Mouse (Mus musculus) heart, embryonic 13.5 days (tissue): Measurements from ENCODE around the gene Gm21119. TPM values are rescaled to one million over a fixed set of nuclear protein-coding genes. Genes with fewer than 3 reads are reported as not detected.
"Not testable (repeated sequence)": the region's sequence is repeated elsewhere in the genome, so short reads cannot be mapped to it uniquely, and the experiment has no call there.

Experiments used
- ATAC-seq: fragments of 200-750 bp; cut with Nextera tagmentation; 2 replicates; pipeline ENCODE4 v1.8.0; 2017; ENCODE audit warnings: moderate TSS enrichment; ENCODE audit not compliant: insufficient number of reproducible peaks, low FRiP score, low TSS enrichment; ENCODE audit errors: extremely low read depth
- H3K27ac ChIP-seq: fragments of 300-500 bp; sonication (generic); replicated peaks from 2 replicates; pipeline ENCODE4 v1.5.1; 2015; ENCODE audit warnings: moderate library complexity, mild to moderate bottlenecking, inconsistent platforms
- H3K27me3 ChIP-seq: fragments of 300-500 bp; sonication (generic); replicated peaks from 2 replicates; pipeline ENCODE4 v1.6.1; 2015; ENCODE audit warnings: mild to moderate bottlenecking, inconsistent platforms
- H3K36me3 ChIP-seq: fragments of 300-500 bp; sonication (generic); 2 replicates; pipeline ENCODE4 v1.6.1; 2015; ENCODE audit warnings: mild to moderate bottlenecking, inconsistent platforms
- H3K4me1 ChIP-seq: fragments of 300-500 bp; sonication (generic); 2 replicates; pipeline ENCODE4 v1.6.1; 2015; ENCODE audit warnings: inconsistent platforms
- H3K4me2 ChIP-seq: fragments of 300-500 bp; sonication (generic); 2 replicates; pipeline ENCODE4 v1.6.1; 2015; ENCODE audit warnings: inconsistent platforms, mild to moderate bottlenecking, moderate library complexity
- H3K4me3 ChIP-seq: fragments of 300-500 bp; sonication (generic); 2 replicates; pipeline ENCODE4 v1.5.1; 2015; ENCODE audit warnings: moderate library complexity, mild to moderate bottlenecking, inconsistent platforms
- H3K9ac ChIP-seq: fragments of 300-500 bp; sonication (generic); 2 replicates; pipeline ENCODE4 v1.6.1; 2015; ENCODE audit warnings: inconsistent platforms, mild to moderate bottlenecking, moderate library complexity
- H3K9me3 ChIP-seq: fragments of 300-500 bp; sonication (generic); 2 replicates; pipeline ENCODE4 v1.6.1; 2016; ENCODE audit warnings: inconsistent platforms
- WGBS: fragments of 180-500 bp; shearing (Covaris S2); methylation state at CpG from one replicate; pipeline ENCODE4 v1.1.7; 2015; ENCODE audit warnings: mixed read lengths; 5-methylcytosine and 5-hydroxymethylcytosine counted together
- polyA plus RNA-seq: library from polyadenylated mRNA; unstranded; fragments of >200 nt; fragmentation: Nextera tagmentation; extraction: Ambion mirVana; gene quantifications from 2 replicates; pipeline ENCODE4 v1.2.1, GENCODE M21; 2015

Gene Gm21119
- polyA plus RNA-seq, 1 experiment from 2014 or later: 0.15 TPM

DNA sequence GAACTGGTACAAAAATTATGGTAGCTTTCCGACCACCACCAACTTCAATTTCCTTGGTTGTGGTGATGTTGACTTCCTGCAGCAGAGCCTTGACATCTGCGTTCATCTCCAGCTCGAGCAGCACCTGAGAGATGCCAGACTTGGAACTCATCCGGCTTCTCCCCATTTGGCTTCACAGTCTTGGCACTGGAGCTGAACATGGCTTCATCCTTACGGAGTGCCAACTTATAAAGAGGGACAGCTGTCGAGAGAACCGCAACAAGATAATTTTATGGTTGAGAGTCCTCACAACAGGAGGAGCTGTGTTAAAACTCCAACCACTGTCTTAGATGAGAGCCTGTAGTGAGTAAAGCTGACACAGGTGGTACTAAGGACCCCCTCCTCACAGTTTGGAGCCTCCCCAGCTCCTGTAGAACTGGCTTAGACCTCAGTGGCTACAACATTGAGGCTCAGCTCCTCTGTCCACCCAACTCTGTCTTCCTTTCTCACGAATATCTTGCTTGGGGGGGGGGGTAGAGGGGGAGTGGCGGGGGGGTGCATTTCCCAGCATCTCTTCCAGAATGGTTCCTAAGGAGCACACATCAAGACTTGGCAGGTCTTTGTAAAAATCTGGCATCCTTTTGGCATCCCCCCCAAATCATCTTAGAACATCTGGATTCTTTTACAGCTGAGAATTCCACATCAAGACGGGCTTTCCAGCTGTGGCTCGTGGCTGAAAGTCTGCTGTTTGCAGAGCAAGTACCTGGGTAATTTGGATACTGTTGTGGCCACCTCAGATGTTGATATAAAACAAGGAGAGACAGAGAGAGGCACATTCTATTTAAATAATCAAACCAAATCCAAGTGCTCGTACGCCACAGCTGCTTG, 17.6 kb upstream of the Gm21119 start:
- H3K4me1 ChIP-seq, H3K27me3 ChIP-seq, H3K27ac ChIP-seq, H3K4me3 ChIP-seq, H3K9me3 ChIP-seq, H3K4me2 ChIP-seq, H3K36me3 ChIP-seq, H3K9ac ChIP-seq: not testable (repeated sequence)
- ATAC-seq: peak; percentile 70
- WGBS: 74% methylated on average over 10 of the region's 13 CpGs

- H3K27me3 ChIP-seq, H3K9ac ChIP-seq, H3K36me3 ChIP-seq, H3K27ac ChIP-seq, H3K4me2 ChIP-seq, H3K4me1 ChIP-seq, H3K4me3 ChIP-seq, H3K9me3 ChIP-seq: not testable (repeated sequence)
- WGBS: 64% methylated on average over 8 of the region's 10 CpGs
- peak; percentile 79 for ATAC-seq
Observed at GRCm38 (mm10) chr8:20598300-20599170, 16.2 kb upstream of the Gm21119 start.

GRCm38 (mm10) chr8:20599350-20599749, 15.4 kb upstream of the Gm21119 start:
- H3K4me2 ChIP-seq, H3K27ac ChIP-seq, H3K27me3 ChIP-seq, H3K4me3 ChIP-seq, ATAC-seq, H3K36me3 ChIP-seq, H3K9me3 ChIP-seq, H3K9ac ChIP-seq, H3K4me1 ChIP-seq: not testable (repeated sequence)
- 68% methylated on average over 4 of the region's 6 CpGs for WGBS

DNA sequence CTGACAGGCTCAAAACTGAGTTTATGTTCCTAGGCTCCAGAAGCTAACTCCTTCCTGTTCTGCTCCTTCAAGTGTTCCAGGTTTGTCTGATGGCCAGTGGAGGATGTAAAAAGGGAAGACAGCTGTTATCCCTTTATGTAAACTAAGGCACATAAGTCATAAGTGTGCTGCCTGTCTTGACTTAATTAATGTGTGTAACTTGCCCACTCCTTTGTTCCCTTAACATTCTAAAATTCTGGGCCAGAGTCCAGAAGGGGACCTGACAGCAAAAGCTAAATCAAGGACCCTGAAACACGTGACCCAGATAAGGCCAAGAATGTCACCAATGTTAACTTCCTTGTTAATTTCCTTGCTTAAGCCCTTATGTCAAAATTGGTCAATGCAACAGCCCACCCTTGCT, 3.9 kb upstream of the Gm21119 start:
- H3K9me3 ChIP-seq, H3K27ac ChIP-seq, H3K4me2 ChIP-seq, H3K4me1 ChIP-seq, H3K27me3 ChIP-seq, H3K36me3 ChIP-seq, H3K9ac ChIP-seq, ATAC-seq, H3K4me3 ChIP-seq: not testable (repeated sequence)
- WGBS: 24% methylated on average over 1 of the region's 1 CpGs

GRCm38 (mm10) chr8:20612721-20613120, 2.0 kb upstream of the Gm21119 start:
- H3K4me1 ChIP-seq, H3K27me3 ChIP-seq, H3K4me3 ChIP-seq, ATAC-seq, H3K9me3 ChIP-seq, H3K4me2 ChIP-seq, H3K27ac ChIP-seq, H3K36me3 ChIP-seq, H3K9ac ChIP-seq: not testable (repeated sequence)

DNA sequence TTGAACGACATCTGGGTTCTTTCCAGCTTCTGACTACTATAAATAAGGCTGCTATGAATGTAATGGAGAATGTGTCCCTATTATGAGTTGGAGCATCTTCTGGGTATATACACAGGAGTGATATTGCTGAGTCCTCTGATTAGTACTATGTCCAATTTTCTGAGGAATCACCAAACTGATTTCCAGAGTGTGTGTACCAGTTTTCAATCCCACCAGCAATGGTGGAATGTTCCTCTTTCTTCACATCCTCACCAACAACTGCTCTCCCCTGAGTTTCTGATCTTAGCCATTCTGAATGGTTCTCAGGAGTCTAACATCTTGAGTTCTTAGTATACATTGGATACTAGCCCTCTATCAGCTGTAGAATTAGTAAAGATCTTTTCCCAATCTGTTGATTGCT, 16.0 kb downstream of the Gm21119 start:
- not testable (repeated sequence) for H3K4me3 ChIP-seq, H3K4me2 ChIP-seq, H3K4me1 ChIP-seq, H3K27me3 ChIP-seq, H3K9me3 ChIP-seq, ATAC-seq, H3K9ac ChIP-seq, H3K27ac ChIP-seq, H3K36me3 ChIP-seq
- 45% methylated on average over 1 of the region's 1 CpGs for WGBS

GRCm38 (mm10) chr8:20637931-20638330, 23.2 kb downstream of the Gm21119 start:
- H3K27me3 ChIP-seq, H3K9me3 ChIP-seq, ATAC-seq, H3K36me3 ChIP-seq, H3K27ac ChIP-seq, H3K4me3 ChIP-seq, H3K4me1 ChIP-seq, H3K9ac ChIP-seq, H3K4me2 ChIP-seq: not testable (repeated sequence)
- 12% methylated on average over 1 of the region's 1 CpGs for WGBS

DNA sequence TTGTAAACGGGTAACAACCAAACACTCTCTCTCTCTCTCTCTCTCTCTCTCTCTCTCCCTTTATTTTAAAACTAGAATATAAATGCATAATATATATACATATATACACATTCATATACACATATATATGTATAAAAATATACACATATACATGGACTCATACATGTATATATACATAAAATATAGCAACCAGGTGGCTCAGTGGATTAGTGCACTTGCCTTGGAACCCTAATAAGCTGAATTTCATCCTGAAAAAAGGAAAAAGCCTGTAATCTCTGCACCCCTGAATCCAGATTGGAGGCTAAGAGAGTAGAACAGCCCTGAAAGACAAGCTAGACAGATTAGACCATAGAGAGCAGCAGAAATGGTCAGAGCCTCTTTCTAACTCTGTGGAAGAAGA, 28.8 kb downstream of the Gm21119 start:
- H3K4me2 ChIP-seq, ATAC-seq, H3K36me3 ChIP-seq, H3K27ac ChIP-seq, H3K9me3 ChIP-seq, H3K4me1 ChIP-seq, H3K9ac ChIP-seq, H3K4me3 ChIP-seq, H3K27me3 ChIP-seq: not testable (repeated sequence)
- no CpG with 5 or more reads among the region's 1 CpGs for WGBS

DNA sequence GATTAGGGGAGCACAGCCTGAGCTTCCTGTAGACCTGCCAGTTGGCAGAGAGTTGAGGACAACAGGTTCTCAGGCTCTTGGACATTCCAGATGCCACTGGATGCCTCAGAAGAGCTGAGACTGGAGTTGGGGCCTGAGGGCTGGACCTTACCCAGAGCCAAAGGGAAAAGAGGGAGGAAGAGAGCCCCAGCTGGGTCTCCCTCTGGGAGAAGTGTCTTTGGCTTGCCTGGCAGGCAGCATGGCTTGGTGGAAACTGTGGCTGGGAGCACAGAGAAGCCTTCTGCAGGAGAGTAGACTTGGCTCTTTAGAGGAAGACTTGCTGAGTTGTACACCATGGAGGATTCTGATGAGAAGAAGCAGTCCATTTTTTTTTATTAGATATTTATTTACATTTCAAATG, 38.3 kb downstream of the Gm21119 start:
- H3K36me3 ChIP-seq, H3K27me3 ChIP-seq, H3K27ac ChIP-seq, H3K4me3 ChIP-seq, H3K9me3 ChIP-seq, H3K4me2 ChIP-seq, H3K9ac ChIP-seq, ATAC-seq, H3K4me1 ChIP-seq: not testable (repeated sequence)

DNA sequence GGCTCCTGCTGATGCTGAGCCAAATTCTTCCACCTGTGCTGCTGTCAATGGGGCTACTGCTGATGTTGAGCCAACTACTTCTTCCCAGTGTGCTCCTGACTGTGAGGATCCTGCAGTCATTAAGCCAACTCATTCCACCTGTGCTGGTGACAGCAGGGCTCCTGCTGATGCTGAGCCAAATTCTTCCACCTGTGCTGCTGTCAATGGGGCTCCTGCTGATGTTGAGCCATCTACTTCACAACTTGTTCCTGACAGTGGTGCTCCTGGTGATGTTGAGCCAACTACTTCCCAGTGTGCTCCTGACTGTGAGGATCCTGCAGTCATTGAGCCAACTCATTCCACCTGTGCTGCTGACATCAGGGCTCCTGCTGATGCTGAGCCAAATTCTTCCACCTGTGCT, 63.7 kb downstream of the Gm21119 start:
- H3K9me3 ChIP-seq, H3K4me2 ChIP-seq, H3K27me3 ChIP-seq, H3K36me3 ChIP-seq, H3K9ac ChIP-seq, ATAC-seq, H3K4me3 ChIP-seq, H3K27ac ChIP-seq, H3K4me1 ChIP-seq: not testable (repeated sequence)
